Mouse (Mus musculus) testis, adult 2 months (tissue): ENCODE data around the gene Zfhx3.

ENCODE experiments used
- CTCF ChIP-seq: fragments of 200-500 bp; IDR thresholded peaks from 2 replicates; pipeline ENCODE4 v1.5.1; 2012; ENCODE audit warnings: low read depth, mild to moderate bottlenecking, inconsistent platforms, low read length, moderate library complexity; ENCODE audit not compliant: control insufficient read depth, insufficient read depth, insufficient replicate concordance
- POLR2A ChIP-seq: fragments of 200-500 bp; IDR thresholded peaks from 2 replicates; pipeline ENCODE4 v1.6.1; 2012; ENCODE audit warnings: low read depth, mild to moderate bottlenecking, inconsistent platforms, low read length, moderate library complexity; ENCODE audit not compliant: control insufficient read depth

- TF ChIP-seq CTCF = no peak
- TF ChIP-seq POLR2A = no peak
These were observed 781.2 kb downstream of the Zfhx3 start for GRCm38 (mm10) chr8:108723636-108724035.
